Mouse (Mus musculus): ENCODE data around the gene Gm21366. TPM values are rescaled to one million over a fixed set of nuclear protein-coding genes. Genes with fewer than 3 reads are reported as not detected.
"Not testable (repeated sequence)": the region's sequence is repeated elsewhere in the genome, so short reads cannot be mapped to it uniquely, and the experiment has no call there.

Gm21366 gene
- not detected in 2 replicates for total RNA-seq (2017)

GRCm38 (mm10) chrY:22861156-22861555 is at the start of gene Gm21366:
Gm21366 (minus strand) TSS chrY:22861256.
- not testable (repeated sequence) for ATAC-seq (replicated peaks; ENCODE audit: low read depth, poor library complexity, severe bottlenecking)
